ENCODE assay signal across 10 mouse cellular contexts in the genomic region with DNA sequence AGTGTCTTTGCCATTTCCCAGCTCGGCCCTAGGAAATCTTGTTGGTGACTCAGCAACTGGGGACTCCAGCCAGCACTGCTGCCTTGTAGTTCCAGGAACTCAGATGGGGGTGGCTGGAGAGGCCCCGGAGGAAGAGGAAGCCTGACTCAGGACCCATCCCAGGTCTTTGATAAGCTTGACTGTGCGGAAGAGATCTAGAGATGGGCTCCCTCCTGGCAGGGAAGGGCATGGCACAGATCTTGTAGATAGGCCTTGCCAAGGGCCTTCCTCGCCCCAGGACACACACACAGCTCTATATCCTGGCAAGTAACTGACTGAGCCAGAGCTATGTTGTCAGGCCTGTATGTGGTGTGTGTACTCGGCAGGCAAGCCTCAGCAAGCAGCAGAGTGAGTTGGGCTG. TPM values are rescaled to one million over a fixed set of nuclear protein-coding genes. Genes with fewer than 3 reads are reported as not detected.
DNase-seq lines count a peak whose midpoint lies in the region; ATAC-seq and TF ChIP-seq lines count a peak whose summit lies in the region.
"Had no signal": no experiment of that assay in that cellular context is flagged by ENCODE, and none has a peak within 500 bp of the region (broad histone marks: within the 10 kb centered on the region; RNA-seq: fewer than 3 reads in every experiment).

No protein-coding gene starts in this region.

- H3K27me3 ChIP-seq in midbrain, embryonic 15.5 days (replicated peaks), result no peaks in the 10 kb centered on the region

- WGBS in midbrain, embryonic 15.5 days, result 86% methylated on average over 5 of the region's 5 CpGs

- H3K4me2 ChIP-seq in midbrain, embryonic 15.5 days, result no peak overlapping the region

- no peaks in the 10 kb centered on the region for H3K9me3 ChIP-seq in midbrain, embryonic 15.5 days

- no peak for TF ChIP-seq CTCF in layer of hippocampus, adult 2 months (conservative IDR thresholded peaks at IDR 0.05)

- no peak overlapping the region for H3K9ac ChIP-seq in midbrain, embryonic 15.5 days
- H3K9ac ChIP-seq: liver, embryonic 14.5 days had no signal

- no peak overlapping the region for H3K4me3 ChIP-seq in layer of hippocampus, adult 2 months
- no peak overlapping the region for H3K4me3 ChIP-seq in midbrain, embryonic 15.5 days
- H3K4me3 ChIP-seq: heart, adult 2 months had no signal

- no peaks in the 10 kb centered on the region for H3K4me1 ChIP-seq in midbrain, embryonic 15.5 days

- no peaks in the 10 kb centered on the region for H3K36me3 ChIP-seq in midbrain, embryonic 15.5 days (replicated peaks)

- ATAC-seq in granulocyte monocyte progenitor cell, adult 5-6 weeks (replicated peaks; ENCODE audit: poor library complexity, severe bottlenecking), result no peak
- ATAC-seq in midbrain, embryonic 15.5 days (replicated peaks), result no peak
- no peak for ATAC-seq in activated CD4-positive, CD25-positive, alpha-beta regulatory T cell, adult 4 months

- peak overlapping the region; percentile 32; the same call in 1 of the 2 replicates for H3K27ac ChIP-seq in layer of hippocampus, adult 2 months
- no peak overlapping the region for H3K27ac ChIP-seq in midbrain, embryonic 15.5 days
- H3K27ac ChIP-seq: heart, adult 2 months; liver, embryonic 14.5 days had no signal

- DNase-seq in layer of hippocampus, adult 2 months (ENCODE audit: low spot score in 2 of 2), result no peak
- no peak for DNase-seq in layer of hippocampus, adult 9-11 months
- peak; percentile 76 for DNase-seq in adrenal gland, adult 8-10 months
- peak; percentile 88 for DNase-seq in gonadal fat pad, adult 2 months (ENCODE audit: low read depth)
- peak; percentile 13 for DNase-seq in lung, postnatal 25 days (ENCODE audit: low spot score)

RNA-seq across cellular contexts. Expression of a gene that starts 24.5 kb away (rescaled TPM):
- 10 to 100 TPM; 28.3 to 32.0 TPM for total RNA-seq in layer of hippocampus, adult 2 months (2021)
- total RNA-seq in adrenal gland, adult 8-10 months (2022), result 10 to 100 TPM; 15.0 to 25.1 (median 19.7) TPM
- polyA plus RNA-seq in gonadal fat pad, adult 2 months (2012; rRNA removed), result 3.5 and 5.5 TPM in 2 replicates
- not detected in 2 replicates for total RNA-seq in granulocyte monocyte progenitor cell, adult 5-6 weeks (2014; fragmentation: Nextera tagmentation)
- not detected in 2 replicates for total RNA-seq in granulocyte monocyte progenitor cell, adult 5-6 weeks (2017)
- 11.2 and 13.2 TPM in 2 replicates for polyA plus RNA-seq in midbrain, embryonic 15.5 days (2015; fragmentation: Nextera tagmentation; extraction: Ambion mirVana)
- polyA plus RNA-seq in activated CD4-positive, CD25-positive, alpha-beta regulatory T cell, adult 4 months (2017; shearing (Covaris generic)), result not detected

Comparison
In these comparisons a context has a peak if more than half of its experiments do, and no peak if none do; other contexts are left out.
1. DNase-seq: peak in adrenal gland, adult 8-10 months (single experiment), gonadal fat pad, adult 2 months (single experiment) and lung, postnatal 25 days (single experiment); none in layer of hippocampus, adult 2 months (0 of 2) and layer of hippocampus, adult 9-11 months (single experiment).
2. RNA of a gene that starts 24.5 kb away (total RNA-seq): 28.3 to 32.0 TPM in layer of hippocampus, adult 2 months and 15.0 to 25.1 TPM in adrenal gland, adult 8-10 months; not detected in granulocyte monocyte progenitor cell, adult 5-6 weeks; every median in the first group is over 10 times any median in the second.